Mouse (Mus musculus) hindbrain, postnatal 0 days (tissue): Measurements from ENCODE around the gene Aunip. TPM values are rescaled to one million over a fixed set of nuclear protein-coding genes. Genes with fewer than 3 reads are reported as not detected.
A peak's percentile ranks its signal among the peaks of the same experiment; 100 is the strongest.

Experiments used
- ATAC-seq: fragments of 200-750 bp; cut with Nextera tagmentation; 2 replicates; pipeline ENCODE4 v1.8.0; 2017; ENCODE audit warnings: mild to moderate bottlenecking, moderate TSS enrichment, moderate library complexity
- DNase-seq: peaks from one replicate; pipeline ENCODE4 v3.0.0-alpha.2; 2015; ENCODE audit warnings: low spot score
- H3K27ac ChIP-seq: fragments of 300-500 bp; sonication (generic); 2 replicates; pipeline ENCODE4 v1.5.1; 2014; ENCODE audit warnings: mild to moderate bottlenecking
- H3K27me3 ChIP-seq: fragments of 300-500 bp; sonication (generic); 2 replicates; pipeline ENCODE4 v1.6.1; 2014; ENCODE audit warnings: low read length, mixed read lengths; ENCODE audit not compliant: insufficient read depth
- H3K36me3 ChIP-seq: fragments of 300-500 bp; sonication (generic); 2 replicates; pipeline ENCODE4 v1.6.1; 2014; ENCODE audit warnings: low read length, mixed read lengths; ENCODE audit not compliant: insufficient read depth
- H3K4me1 ChIP-seq: fragments of 300-500 bp; sonication (generic); 2 replicates; pipeline ENCODE4 v1.6.1; 2014; ENCODE audit warnings: antibody characterized with exemption, low read length, mixed read lengths; ENCODE audit not compliant: insufficient read depth
- H3K4me2 ChIP-seq: fragments of 300-500 bp; sonication (generic); 2 replicates; pipeline ENCODE4 v1.6.1; 2014; ENCODE audit warnings: low read depth, mild to moderate bottlenecking, low read length, moderate library complexity, mixed read lengths
- H3K4me3 ChIP-seq: fragments of 300-500 bp; sonication (generic); 2 replicates; pipeline ENCODE4 v1.5.1; 2014; ENCODE audit warnings: low read length
- H3K9ac ChIP-seq: fragments of 300-500 bp; sonication (generic); replicated peaks from 2 replicates; pipeline ENCODE4 v1.6.1; 2014; ENCODE audit warnings: mild to moderate bottlenecking, low read length, moderate library complexity, mixed read lengths
- H3K9me3 ChIP-seq: fragments of 300-500 bp; sonication (generic); 2 replicates; pipeline ENCODE4 v1.6.1; 2016; ENCODE audit warnings: low read length, mixed read lengths
- CTCF ChIP-seq: IDR thresholded peaks from 2 replicates; pipeline ENCODE4 v1.5.1; 2016; ENCODE audit warnings: antibody characterized with exemption, control low read depth, low read depth
- WGBS: fragments of 180-500 bp; shearing (Covaris S2); extraction: QIAGEN DNeasy Blood & Tissue Kit; methylation state at CpG from one replicate; pipeline ENCODE4 v1.1.7; 2014; 5-methylcytosine and 5-hydroxymethylcytosine counted together
- polyA plus RNA-seq: library from polyadenylated mRNA; unstranded; fragments of >200 nt; fragmentation: Nextera tagmentation; extraction: Ambion mirVana; gene quantifications from 2 replicates; pipeline ENCODE4 v1.2.1, GENCODE M21; 2015
- total RNA-seq: library from RNA; depleted of rRNA; stranded (reverse); fragments of >200 nt; gene quantifications from 2 replicates; pipeline ENCODE4 v1.2.3, GENCODE M21; 2014

Gene Aunip
- total and polyA plus RNA-seq, 2 experiments from 2014 or later, result 2.6 to 2.7 TPM

DNA sequence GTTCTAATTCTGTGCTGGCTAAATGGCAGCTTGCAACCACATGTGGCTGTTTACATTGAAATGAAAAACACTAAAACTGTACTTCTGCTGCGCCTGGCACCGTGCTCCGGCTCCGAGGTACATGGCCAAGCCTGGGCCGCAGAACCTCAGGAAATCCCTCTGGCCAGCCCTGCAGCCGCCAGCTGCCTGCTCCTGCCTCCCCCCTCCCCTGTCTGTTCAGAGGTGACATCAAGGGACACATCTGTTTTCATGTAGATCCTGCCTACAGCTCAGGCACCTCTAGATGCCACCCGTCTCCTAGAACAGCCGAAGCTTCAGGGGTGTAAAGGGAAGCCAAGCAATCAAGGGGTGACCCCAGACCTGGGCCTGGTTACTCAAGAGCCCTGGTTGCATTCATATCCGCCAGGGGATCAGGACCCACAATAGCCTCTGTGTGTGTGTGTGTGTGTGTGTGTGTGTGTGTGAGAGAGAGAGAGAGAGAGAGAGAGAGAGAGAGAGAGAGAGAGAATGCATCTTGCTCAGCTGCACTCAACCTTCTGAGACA is 47.8 kb downstream of the Aunip start:
- 45% methylated on average over 9 of the region's 9 CpGs for whole genome bisulfite sequencing
- no peak for TF ChIP-seq CTCF
- ATAC-seq, result no peak

DNA sequence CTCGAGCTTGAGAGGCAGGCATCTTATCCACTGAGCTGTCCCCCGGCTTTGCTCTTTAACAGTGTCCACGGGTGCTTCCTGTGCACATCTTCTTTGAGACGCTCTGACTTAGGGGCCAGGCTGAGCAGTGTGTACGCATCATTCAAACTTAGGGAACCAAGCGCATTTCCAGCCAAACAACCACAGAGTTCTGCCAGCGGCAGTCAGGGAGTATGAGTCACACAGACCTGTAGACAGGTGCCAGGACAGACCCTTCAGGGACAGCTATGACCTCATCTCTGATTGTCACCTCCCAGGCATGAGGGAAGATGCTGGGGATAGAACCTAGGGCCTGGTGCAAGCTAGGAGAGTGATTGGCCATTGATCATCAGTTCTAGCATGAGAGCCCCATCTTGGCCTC is 48.4 kb downstream of the Aunip start:
- Histone ChIP-seq H3K9me3 (no peaks in the 10 kb centered on the region), H3K9ac (no peak overlapping the region), H3K36me3 (no peaks in the 10 kb centered on the region), H3K4me3 (no peak overlapping the region), H3K27ac (no peak overlapping the region), H3K27me3 (no peaks in the 10 kb centered on the region), H3K4me2 (no peak overlapping the region), H3K4me1 (no peaks in the 10 kb centered on the region)
- ATAC-seq, result no peak
- 86% methylated on average over 7 of the region's 7 CpGs for WGBS
- no peak for DNase-seq
- no peak for TF ChIP-seq CTCF

More for the DNA sequence above, 47.8 kb downstream of the Aunip start:
- H3K36me3 ChIP-seq, result no peaks in the 10 kb centered on the region
- no peaks in the 10 kb centered on the region for H3K27me3 ChIP-seq
- no peak overlapping the region for H3K4me2 ChIP-seq
- no peaks in the 10 kb centered on the region for H3K9me3 ChIP-seq
- no peak overlapping the region for H3K9ac ChIP-seq
- no peak overlapping the region for H3K4me3 ChIP-seq
- no peak for DNase-seq
- no peak overlapping the region for H3K27ac ChIP-seq
- H3K4me1 ChIP-seq, result no peaks in the 10 kb centered on the region

DNA sequence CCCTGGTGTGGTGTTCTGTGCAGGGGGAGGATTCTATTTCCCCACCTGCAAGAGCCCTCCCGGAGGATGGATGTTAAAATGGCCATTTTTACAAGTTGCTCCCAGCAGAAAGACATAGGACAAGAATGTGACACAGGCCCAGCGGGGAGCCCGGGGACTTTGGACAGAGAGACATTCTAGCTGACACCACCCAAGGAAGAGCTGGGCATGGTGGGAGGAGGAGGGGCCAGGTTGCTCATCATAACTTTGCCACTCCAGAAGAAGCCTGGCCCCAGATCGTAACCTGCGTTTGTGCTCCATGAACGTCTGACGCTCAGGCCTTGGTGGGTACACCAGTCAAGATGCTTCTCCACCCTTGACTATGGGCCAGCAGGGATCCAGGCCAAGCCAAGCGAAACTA is 49.9 kb downstream of the Aunip start:
- no peak for DNase-seq
- ATAC-seq, result no peak
- WGBS, result 90% methylated on average over 8 of the region's 8 CpGs
- TF ChIP-seq CTCF, result no peak
- Histone ChIP-seq H3K9ac (no peak overlapping the region), H3K4me1 (no peaks in the 10 kb centered on the region), H3K27ac (no peak overlapping the region), H3K9me3 (no peaks in the 10 kb centered on the region), H3K4me3 (no peak overlapping the region), H3K27me3 (no peaks in the 10 kb centered on the region), H3K4me2 (no peak overlapping the region), H3K36me3 (no peaks in the 10 kb centered on the region; the same call in 1 of the 2 replicates)

DNA sequence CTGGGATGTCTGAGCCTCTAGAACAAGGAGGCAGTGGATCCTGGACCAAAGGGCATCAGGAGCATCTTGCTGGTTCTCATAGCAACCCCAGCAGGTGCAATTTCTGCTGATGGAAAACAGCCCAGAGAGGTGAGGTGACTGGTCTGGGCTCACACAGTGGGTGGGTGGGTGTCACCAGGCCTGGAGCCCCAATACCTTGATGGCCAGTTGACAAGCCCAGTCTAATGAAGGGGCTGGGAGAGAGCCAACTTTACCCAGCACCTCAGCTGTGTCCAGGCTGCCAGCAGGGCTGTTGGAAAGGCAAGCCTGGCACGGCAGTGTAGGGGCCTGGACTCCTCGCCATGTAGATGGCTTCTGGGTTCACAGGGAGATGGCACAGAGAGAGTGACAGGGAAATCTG is 51.2 kb downstream of the Aunip start:
- no peaks in the 10 kb centered on the region; the same call in 1 of the 2 replicates for H3K36me3 ChIP-seq
- no peak for TF ChIP-seq CTCF
- no peaks in the 10 kb centered on the region for H3K27me3 ChIP-seq
- 59% methylated on average over 2 of the region's 2 CpGs for WGBS
- H3K4me3 ChIP-seq, result no peak overlapping the region
- no peak overlapping the region for H3K9ac ChIP-seq
- no peaks in the 10 kb centered on the region for H3K9me3 ChIP-seq
- H3K4me2 ChIP-seq, result no peak overlapping the region
- no peaks in the 10 kb centered on the region for H3K4me1 ChIP-seq
- H3K27ac ChIP-seq, result no peak overlapping the region
- ATAC-seq (no peak), DNase-seq (no peak)

DNA sequence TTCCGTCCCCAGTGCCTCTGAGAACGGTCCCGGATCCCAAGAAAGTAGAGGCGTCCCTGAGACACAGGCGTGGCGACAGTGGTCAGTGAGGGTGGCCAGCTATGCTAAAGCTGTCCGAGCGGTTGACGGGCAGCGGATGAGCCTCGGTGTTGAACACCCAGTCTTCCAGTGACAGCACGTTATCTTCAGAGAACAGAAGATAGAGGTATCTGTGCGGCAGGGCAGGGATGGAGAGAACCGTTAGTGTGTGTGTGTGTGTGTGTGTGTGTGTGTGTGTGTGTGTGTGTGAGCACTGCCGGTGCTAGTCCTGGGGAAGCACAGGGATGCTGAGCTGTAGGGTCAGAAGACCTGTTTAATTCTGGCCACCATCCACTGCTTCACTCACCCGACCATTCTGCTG is 52.8 kb downstream of the Aunip start:
- Histone ChIP-seq H3K27ac (no peak overlapping the region), H3K4me2 (no peak overlapping the region), H3K27me3 (no peaks in the 10 kb centered on the region), H3K9me3 (no peaks in the 10 kb centered on the region), H3K9ac (no peak overlapping the region), H3K4me1 (no peaks in the 10 kb centered on the region), H3K36me3 (no peaks in the 10 kb centered on the region; the same call in 1 of the 2 replicates), H3K4me3 (no peak overlapping the region)
- WGBS, result 92% methylated on average over 16 of the region's 16 CpGs
- no peak for DNase-seq
- TF ChIP-seq CTCF, result no peak
- ATAC-seq, result no peak

DNA sequence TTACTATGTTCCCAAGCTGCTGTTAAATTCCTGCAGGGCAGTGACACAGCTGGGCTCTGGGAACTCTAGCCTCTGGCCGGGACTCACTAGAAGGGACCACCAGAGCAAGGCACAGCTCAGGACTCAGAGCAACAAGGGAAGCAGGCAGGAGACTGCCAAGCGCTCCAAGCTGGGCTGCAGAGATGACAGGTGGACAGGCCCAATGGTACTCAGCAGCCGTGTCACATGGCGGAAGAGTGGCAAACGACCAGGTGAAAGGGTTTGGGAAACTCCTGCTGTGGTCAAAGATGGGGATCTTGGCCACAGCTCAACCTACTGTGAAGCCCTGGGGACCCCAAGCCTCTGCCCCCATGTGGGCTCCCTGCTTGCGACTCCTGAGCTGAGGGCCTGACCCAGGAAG is 53.3 kb downstream of the Aunip start:
- Histone ChIP-seq H3K9ac (no peak overlapping the region), H3K9me3 (no peaks in the 10 kb centered on the region), H3K27ac (no peak overlapping the region), H3K4me1 (no peaks in the 10 kb centered on the region), H3K27me3 (no peaks in the 10 kb centered on the region), H3K4me2 (no peak overlapping the region), H3K36me3 (no peaks in the 10 kb centered on the region; the same call in 1 of the 2 replicates), H3K4me3 (no peak overlapping the region)
- DNase-seq (no peak), ATAC-seq (no peak)
- TF ChIP-seq CTCF, result no peak
- WGBS, result 72% methylated on average over 6 of the region's 6 CpGs

DNA sequence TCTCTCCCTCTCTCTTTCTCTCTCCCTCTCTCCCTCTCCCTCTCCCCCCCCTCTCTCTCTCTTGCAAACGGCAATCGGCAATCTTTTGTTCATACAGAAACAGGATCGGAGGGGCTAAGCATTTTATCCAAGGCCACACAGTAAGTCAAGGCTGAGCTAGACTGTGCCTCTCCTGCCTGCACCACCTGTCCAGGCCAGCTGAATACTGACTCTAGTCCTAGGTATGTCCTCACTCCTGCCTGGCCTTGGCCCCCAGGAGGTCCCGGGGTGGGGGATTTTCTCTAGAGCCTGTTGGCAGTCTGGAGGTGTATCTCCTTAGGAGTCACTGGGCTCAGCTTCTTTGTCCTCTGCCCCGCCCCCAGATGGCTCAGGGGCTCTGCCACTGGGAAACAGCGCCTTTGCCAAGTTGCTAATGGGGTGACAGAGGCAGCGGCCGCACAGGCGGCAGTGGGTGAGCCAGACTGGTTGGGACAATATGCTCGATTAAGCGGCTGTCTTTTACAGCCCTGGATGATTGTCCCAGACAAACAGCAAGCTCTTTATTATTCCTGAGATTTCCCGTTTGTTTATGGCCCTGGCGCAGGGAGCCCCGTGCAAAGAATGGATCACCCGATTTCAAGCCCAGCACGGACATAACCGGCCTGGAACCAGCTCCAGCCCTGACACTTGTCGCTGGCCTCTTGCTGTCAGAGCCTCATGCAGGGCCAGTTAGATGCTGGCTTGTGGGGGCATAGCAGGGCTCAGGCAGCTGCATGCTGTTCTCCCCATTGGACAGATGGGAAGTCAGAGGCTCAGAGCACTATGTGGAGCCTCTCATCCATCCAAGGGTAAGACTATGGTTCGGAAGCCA is 56.8 kb downstream of the Aunip start:
- H3K27ac ChIP-seq, result peak overlapping the region; percentile 38; the same call in 1 of the 2 replicates
- H3K27me3 ChIP-seq, result no peaks in the 10 kb centered on the region
- H3K9me3 ChIP-seq, result no peaks in the 10 kb centered on the region
- peak; percentile 87 for DNase-seq
- TF ChIP-seq CTCF, result no peak
- H3K9ac ChIP-seq, result no peak overlapping the region
- H3K4me1 ChIP-seq, result no peaks in the 10 kb centered on the region
- H3K36me3 ChIP-seq, result no peaks in the 10 kb centered on the region; the same call in 1 of the 2 replicates
- ATAC-seq, result peak; percentile 85
- 27% methylated on average over 19 of the region's 19 CpGs for WGBS
- H3K4me2 ChIP-seq, result no peak overlapping the region
- H3K4me3 ChIP-seq, result no peak overlapping the region
